Mouse (Mus musculus): ENCODE results near the gene Abhd16a.

Abhd16a gene

GRCm38 (mm10) chr17:35085208-35085865 lies 3.7 kb upstream of the Abhd16a start, which contains the start of gene Ly6g6f:
Ly6g6f (minus strand) TSS chr17:35085610.
- DNase-seq (ENCODE audit: low spot score), result no peak

GRCm38 (mm10) chr17:35088151-35088550 lies 912 bp upstream of the Abhd16a start:
- no peak for DNase-seq (ENCODE audit: low spot score)

- DNase-seq (ENCODE audit: low spot score), result peak; percentile 67
These were observed 1.3 kb downstream of the Abhd16a start for GRCm38 (mm10) chr17:35090166-35090932.

- DNase-seq (ENCODE audit: low spot score), result no peak
These were observed 3.5 kb downstream of the Abhd16a start for GRCm38 (mm10) chr17:35092403-35093198.

- DNase-seq (ENCODE audit: low spot score), result no peak
These were observed 5.7 kb downstream of the Abhd16a start for GRCm38 (mm10) chr17:35094475-35095365.

GRCm38 (mm10) chr17:35096597-35096996 lies 7.5 kb downstream of the Abhd16a start:
- DNase-seq (ENCODE audit: low spot score), result no peak

GRCm38 (mm10) chr17:35097164-35097655 lies 8.1 kb downstream of the Abhd16a start:
- DNase-seq (ENCODE audit: low spot score), result no peak

- no peak for DNase-seq (ENCODE audit: low spot score)
These were observed 11.2 kb downstream of the Abhd16a start for GRCm38 (mm10) chr17:35100196-35100765.

- no peak for DNase-seq (ENCODE audit: low spot score)
These were observed 12.1 kb downstream of the Abhd16a start for GRCm38 (mm10) chr17:35101161-35101560.

- DNase-seq (ENCODE audit: low spot score), result no peak
These were observed 13.2 kb downstream of the Abhd16a start for GRCm38 (mm10) chr17:35102299-35102698.

GRCm38 (mm10) chr17:35103221-35103690 lies 14.2 kb downstream of the Abhd16a start:
- DNase-seq (ENCODE audit: low spot score), result no peak

- DNase-seq (ENCODE audit: low spot score), result peak; percentile 23
These were observed 15.0 kb downstream of the Abhd16a start for GRCm38 (mm10) chr17:35104079-35104478.

GRCm38 (mm10) chr17:35104754-35105153 lies 15.7 kb downstream of the Abhd16a start:
- peak; percentile 71 for DNase-seq (ENCODE audit: low spot score)

- DNase-seq (ENCODE audit: low spot score), result peak; percentile 53
These were observed 16.8 kb downstream of the Abhd16a start for GRCm38 (mm10) chr17:35105740-35106389.

- DNase-seq (ENCODE audit: low spot score), result no peak
These were observed 17.5 kb downstream of the Abhd16a start for GRCm38 (mm10) chr17:35106522-35106921.

GRCm38 (mm10) chr17:35108097-35108496 lies 19.0 kb downstream of the Abhd16a start, which contains the start of gene Ly6g5c:
Ly6g5c (plus strand) TSS chr17:35108279.
- no peak for DNase-seq (ENCODE audit: low spot score)

GRCm38 (mm10) chr17:35111774-35112173 lies 22.7 kb downstream of the Abhd16a start:
- DNase-seq (ENCODE audit: low spot score), result no peak

- DNase-seq (ENCODE audit: low spot score), result peak; percentile 37
These were observed 26.3 kb downstream of the Abhd16a start, which contains the start of gene Ly6g5b for GRCm38 (mm10) chr17:35115046-35116019. Ly6g5b (minus strand) TSS chr17:35115428.

- DNase-seq (ENCODE audit: low spot score), result peak; percentile 20
These were observed 31.7 kb downstream of the Abhd16a start for GRCm38 (mm10) chr17:35120745-35121142.

Data from c-Kit-positive CD71-positive TER-119-positive erythroid progenitor cells, embryonic 14.5 days (primary cell).